Mouse (Mus musculus): ENCODE measurements around the gene Spag9.

DNA sequence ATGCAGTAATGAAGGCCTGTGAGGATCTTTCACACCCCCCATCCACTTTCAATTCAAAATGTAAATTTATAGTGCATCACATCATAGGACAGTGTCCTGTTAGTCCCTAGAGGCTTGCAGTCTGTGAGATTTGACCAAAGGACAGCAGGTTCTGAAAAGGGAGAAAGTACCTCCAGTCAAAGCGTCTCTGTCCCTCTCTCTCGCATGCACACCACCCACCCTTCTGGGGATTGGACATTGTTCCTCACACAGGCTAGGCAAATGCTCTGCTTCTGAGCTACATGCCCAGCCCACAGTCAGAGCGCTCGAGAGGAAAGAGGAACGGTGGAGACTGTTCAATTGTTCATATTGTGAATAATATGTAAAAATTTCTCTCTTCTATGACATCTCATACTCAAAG is 119.5 kb downstream of the Spag9 start:
- TF ChIP-seq CTCF (conservative IDR thresholded peaks at IDR 0.05; ENCODE audit: low read length): no peak
- TF ChIP-seq NANOG (IDR thresholded peaks at IDR 0.05; ENCODE audit: borderline replicate concordance, low read length): no peak
